Mouse (Mus musculus) kidney, adult 18-20 months (tissue): ENCODE results near the gene Actr1b.
"Not testable (repeated sequence)": the region's sequence is repeated elsewhere in the genome, so short reads cannot be mapped to it uniquely, and the experiment has no call there.

Experiments used
- DNase-seq: peaks from one replicate; pipeline ENCODE4 v3.0.0; 2021

Actr1b gene

GRCm38 (mm10) chr1:36696411-36696810 lies 17.8 kb downstream of the Actr1b start:
- DNase-seq, result no peak

GRCm38 (mm10) chr1:36694871-36695270 lies 19.4 kb downstream of the Actr1b start:
- no peak for DNase-seq

- peak; percentile 96 for DNase-seq
Observed at GRCm38 (mm10) chr1:36691271-36692155, 22.7 kb downstream of the Actr1b start, which contains the start of gene Cox5b. Cox5b (plus strand) TSS chr1:36691449.

- DNase-seq, result no peak
Observed at GRCm38 (mm10) chr1:36690671-36691235, 23.5 kb downstream of the Actr1b start.

- peak; percentile 82 for DNase-seq
Observed at GRCm38 (mm10) chr1:36683810-36684467, 30.3 kb downstream of the Actr1b start.

- DNase-seq, result no peak
Observed at GRCm38 (mm10) chr1:36682620-36683355, 31.4 kb downstream of the Actr1b start, which contains the start of gene Fam178b. Fam178b (minus strand) TSS chr1:36683183.

GRCm38 (mm10) chr1:36680893-36681292 lies 33.3 kb downstream of the Actr1b start:
- DNase-seq, result no peak

GRCm38 (mm10) chr1:36674936-36675335 lies 39.3 kb downstream of the Actr1b start:
- DNase-seq, result no peak

GRCm38 (mm10) chr1:36672648-36673350 lies 41.4 kb downstream of the Actr1b start:
- DNase-seq, result no peak

- DNase-seq, result no peak
Observed at GRCm38 (mm10) chr1:36671260-36671659, 43.0 kb downstream of the Actr1b start.

- no peak for DNase-seq
Observed at GRCm38 (mm10) chr1:36670256-36670655, 44.0 kb downstream of the Actr1b start.

GRCm38 (mm10) chr1:36668007-36668406 lies 46.2 kb downstream of the Actr1b start:
- not testable (repeated sequence) for DNase-seq

GRCm38 (mm10) chr1:36665934-36666333 lies 48.3 kb downstream of the Actr1b start:
- DNase-seq, result no peak

GRCm38 (mm10) chr1:36665165-36665723 lies 49.0 kb downstream of the Actr1b start:
- no peak for DNase-seq

- no peak for DNase-seq
Observed at GRCm38 (mm10) chr1:36664457-36664856, 49.8 kb downstream of the Actr1b start.

GRCm38 (mm10) chr1:36658621-36659399 lies 55.4 kb downstream of the Actr1b start:
- DNase-seq, result no peak

- no peak for DNase-seq
Observed at GRCm38 (mm10) chr1:36657658-36658415, 56.4 kb downstream of the Actr1b start.

- DNase-seq, result no peak
Observed at GRCm38 (mm10) chr1:36656233-36656632, 58.0 kb downstream of the Actr1b start.

- DNase-seq, result no peak
Observed at GRCm38 (mm10) chr1:36655039-36655438, 59.2 kb downstream of the Actr1b start.
